Mouse (Mus musculus): Measurements from ENCODE around the gene Srcap. TPM values are rescaled to one million over a fixed set of nuclear protein-coding genes. Genes with fewer than 3 reads are reported as not detected.
"Not testable (repeated sequence)": the region's sequence is repeated elsewhere in the genome, so short reads cannot be mapped to it uniquely, and the experiment has no call there.

Srcap gene
- polyA plus RNA-seq, 1 experiment from 2014 or later: 63.7 TPM

- WGBS: 90% methylated on average over 11 of the region's 11 CpGs
Observed at GRCm38 (mm10) chr7:127476336-127476735, 35.4 kb upstream of the Srcap start.

GRCm38 (mm10) chr7:127476855-127477254 lies 34.9 kb upstream of the Srcap start:
- H3K4me3 ChIP-seq: peak overlapping the region; percentile 91
- 60% methylated on average over 4 of the region's 4 CpGs for WGBS

More at GRCm38 (mm10) chr7:127476336-127476735, 35.4 kb upstream of the Srcap start:
- Histone ChIP-seq H3K36me3 (peaks cover 42% of the 10 kb centered on the region), H3K4me2 (no peak overlapping the region), H3K4me1 (peaks cover 29% of the 10 kb centered on the region), H3K9me3 (no peaks in the 10 kb centered on the region), H3K9ac (no peak overlapping the region), H3K4me3 (no peak overlapping the region), H3K27me3 (no peaks in the 10 kb centered on the region), H3K27ac (no peak overlapping the region)
- no peak for ATAC-seq (ENCODE audit: borderline replicate concordance, extremely low read depth, low FRiP score, low TSS enrichment)

GRCm38 (mm10) chr7:127477687-127478634 lies 33.8 kb upstream of the Srcap start:
- Histone ChIP-seq H3K4me1 (peaks cover 21% of the 10 kb centered on the region), H3K27me3 (no peaks in the 10 kb centered on the region), H3K36me3 (peaks cover 55% of the 10 kb centered on the region), H3K27ac (peak overlapping the region; percentile 97), H3K4me2 (peak overlapping the region; percentile 75), H3K4me3 (peak overlapping the region; percentile 91), H3K9me3 (no peaks in the 10 kb centered on the region), H3K9ac (peak overlapping the region; percentile 87)
- peak; percentile 94 for ATAC-seq (ENCODE audit: borderline replicate concordance, extremely low read depth, low FRiP score, low TSS enrichment)
- WGBS: under 1% methylated on average over 50 of the region's 50 CpGs

More at GRCm38 (mm10) chr7:127476855-127477254, 34.9 kb upstream of the Srcap start:
- Histone ChIP-seq H3K36me3 (peaks cover 45% of the 10 kb centered on the region), H3K4me1 (peaks cover 29% of the 10 kb centered on the region), H3K27me3 (no peaks in the 10 kb centered on the region), H3K9ac (peak overlapping the region; percentile 36; the same call in 1 of the 2 replicates), H3K4me2 (peak overlapping the region; percentile 75), H3K9me3 (no peaks in the 10 kb centered on the region), H3K27ac (peak overlapping the region; percentile 97; the same call in 1 of the 2 replicates)
- ATAC-seq (ENCODE audit: borderline replicate concordance, extremely low read depth, low FRiP score, low TSS enrichment): no peak

- H3K4me2 ChIP-seq: peak within 1 kb of the TSS; percentile 75
- H3K36me3 ChIP-seq: peaks cover 59% of the 10 kb centered on the region
- under 1% methylated on average over 52 of the region's 62 CpGs for WGBS
- peak within 1 kb of the TSS; percentile 91 for H3K4me3 ChIP-seq
- H3K9me3 ChIP-seq: no peaks in the 10 kb centered on the region
- H3K27ac ChIP-seq: peak within 1 kb of the TSS; percentile 97
- H3K27me3 ChIP-seq: no peaks in the 10 kb centered on the region
- H3K9ac ChIP-seq: peak within 1 kb of the TSS; percentile 87
- H3K4me1 ChIP-seq: peaks cover 21% of the 10 kb centered on the region
- ATAC-seq (ENCODE audit: borderline replicate concordance, extremely low read depth, low FRiP score, low TSS enrichment): peak; percentile 86
Observed at GRCm38 (mm10) chr7:127478635-127479317, 33.0 kb upstream of the Srcap start, which contains the start of gene Fbrs. Gene Fbrs, plus strand, starts transcription at chr7:127479199.

- Histone ChIP-seq H3K4me2 (peak overlapping the region; percentile 75), H3K27me3 (no peaks in the 10 kb centered on the region), H3K9me3 (no peaks in the 10 kb centered on the region), H3K4me3 (peak overlapping the region; percentile 91), H3K27ac (peak overlapping the region; percentile 97), H3K9ac (peak overlapping the region; percentile 87), H3K4me1 (peaks cover 21% of the 10 kb centered on the region), H3K36me3 (peaks cover 59% of the 10 kb centered on the region)
- ATAC-seq (ENCODE audit: borderline replicate concordance, extremely low read depth, low FRiP score, low TSS enrichment): no peak
- 3% methylated on average over 45 of the region's 48 CpGs for WGBS
Observed at GRCm38 (mm10) chr7:127479318-127480225, 32.2 kb upstream of the Srcap start.

- peaks cover 21% of the 10 kb centered on the region for H3K4me1 ChIP-seq
- H3K4me2 ChIP-seq: peak overlapping the region; percentile 75
- ATAC-seq (ENCODE audit: borderline replicate concordance, extremely low read depth, low FRiP score, low TSS enrichment): no peak
- H3K27ac ChIP-seq: no peak overlapping the region
- no peaks in the 10 kb centered on the region for H3K9me3 ChIP-seq
- H3K9ac ChIP-seq: peak overlapping the region; percentile 87
- no peaks in the 10 kb centered on the region for H3K27me3 ChIP-seq
- WGBS: 48% methylated on average over 2 of the region's 2 CpGs
- peaks cover 59% of the 10 kb centered on the region for H3K36me3 ChIP-seq
- H3K4me3 ChIP-seq: peak overlapping the region; percentile 91
Observed at GRCm38 (mm10) chr7:127480321-127480720, 31.5 kb upstream of the Srcap start.

GRCm38 (mm10) chr7:127485416-127485815 lies 26.4 kb upstream of the Srcap start:
- Histone ChIP-seq H3K9me3 (no peaks in the 10 kb centered on the region), H3K27me3 (no peaks in the 10 kb centered on the region), H3K4me2 (no peak overlapping the region), H3K4me1 (peaks cover 6% of the 10 kb centered on the region), H3K4me3 (no peak overlapping the region), H3K9ac (no peak overlapping the region), H3K27ac (no peak overlapping the region), H3K36me3 (peaks cover 88% of the 10 kb centered on the region)
- ATAC-seq (ENCODE audit: borderline replicate concordance, extremely low read depth, low FRiP score, low TSS enrichment): no peak
- WGBS: 81% methylated on average over 5 of the region's 5 CpGs

- not testable (repeated sequence) for ATAC-seq (ENCODE audit: borderline replicate concordance, extremely low read depth, low FRiP score, low TSS enrichment); H3K4me2 ChIP-seq; H3K27ac ChIP-seq; H3K4me3 ChIP-seq; H3K27me3 ChIP-seq; H3K9ac ChIP-seq; H3K4me1 ChIP-seq; H3K9me3 ChIP-seq
- WGBS: 73% methylated on average over 5 of the region's 5 CpGs
- H3K36me3 ChIP-seq: peaks cover 83% of the 10 kb centered on the region
Observed at GRCm38 (mm10) chr7:127488364-127488763, 23.4 kb upstream of the Srcap start.

- ATAC-seq (ENCODE audit: borderline replicate concordance, extremely low read depth, low FRiP score, low TSS enrichment): no peak
Observed at GRCm38 (mm10) chr7:127489982-127490381, 21.8 kb upstream of the Srcap start.

GRCm38 (mm10) chr7:127491846-127492245 lies 19.9 kb upstream of the Srcap start:
- no peak overlapping the region for H3K9ac ChIP-seq
- H3K4me1 ChIP-seq: no peaks in the 10 kb centered on the region
- no peaks in the 10 kb centered on the region for H3K27me3 ChIP-seq
- peaks cover 50% of the 10 kb centered on the region for H3K36me3 ChIP-seq
- no peak overlapping the region for H3K27ac ChIP-seq
- no peak for ATAC-seq (ENCODE audit: borderline replicate concordance, extremely low read depth, low FRiP score, low TSS enrichment)
- no peaks in the 10 kb centered on the region for H3K9me3 ChIP-seq
- no peak overlapping the region for H3K4me3 ChIP-seq
- WGBS: 73% methylated on average over 3 of the region's 3 CpGs
- no peak overlapping the region for H3K4me2 ChIP-seq

More at GRCm38 (mm10) chr7:127489982-127490381, 21.8 kb upstream of the Srcap start:
- Histone ChIP-seq H3K27me3 (no peaks in the 10 kb centered on the region), H3K27ac (no peak overlapping the region), H3K9me3 (no peaks in the 10 kb centered on the region), H3K4me3 (no peak overlapping the region), H3K4me2 (no peak overlapping the region), H3K4me1 (no peaks in the 10 kb centered on the region), H3K9ac (no peak overlapping the region), H3K36me3 (peaks cover 67% of the 10 kb centered on the region)
- 93% methylated on average over 7 of the region's 7 CpGs for WGBS

GRCm38 (mm10) chr7:127494648-127495047 lies 17.1 kb upstream of the Srcap start:
- Histone ChIP-seq H3K9me3 (no peaks in the 10 kb centered on the region), H3K4me3 (no peak overlapping the region), H3K27me3 (no peaks in the 10 kb centered on the region), H3K4me2 (no peak overlapping the region), H3K4me1 (no peaks in the 10 kb centered on the region), H3K27ac (no peak overlapping the region), H3K9ac (no peak overlapping the region), H3K36me3 (peaks cover 25% of the 10 kb centered on the region)
- no peak for ATAC-seq (ENCODE audit: borderline replicate concordance, extremely low read depth, low FRiP score, low TSS enrichment)
